Mouse (Mus musculus) embryonic fibroblast, embryonic 13.5 days (primary cell): Measurements from ENCODE around the gene Cebpz. TPM values are rescaled to one million over a fixed set of nuclear protein-coding genes. Genes with fewer than 3 reads are reported as not detected.

ENCODE experiments used
- H3K27ac ChIP-seq: 2 replicates; pipeline ENCODE4 v1.5.1; 2012; ENCODE audit warnings: low read length, control low read depth, inconsistent platforms; ENCODE audit not compliant: insufficient read depth
- H3K4me1 ChIP-seq: 2 replicates; pipeline ENCODE4 v1.6.1; 2011; ENCODE audit warnings: low read length; ENCODE audit not compliant: control insufficient read depth, insufficient read depth
- H3K4me3 ChIP-seq: 2 replicates; pipeline ENCODE4 v1.5.1; 2011; ENCODE audit warnings: mild to moderate bottlenecking, control low read depth, low read length; ENCODE audit not compliant: insufficient read depth
- CTCF ChIP-seq: IDR thresholded peaks from 2 replicates; pipeline ENCODE4 v1.5.1; 2011; ENCODE audit warnings: mild to moderate bottlenecking, control low read depth, low read length, moderate library complexity, borderline replicate concordance; ENCODE audit not compliant: insufficient read depth
- POLR2A ChIP-seq: IDR thresholded peaks from 2 replicates; pipeline ENCODE4 v1.6.1; 2011; ENCODE audit warnings: low read depth, mild to moderate bottlenecking, control low read depth, low read length, moderate library complexity
- polyA plus RNA-seq: library from polyadenylated mRNA; stranded (reverse); fragments of >200 nt; gene quantifications from 2 replicates; pipeline ENCODE4 v1.2.4, GENCODE M21; 2011; ENCODE audit warnings: low read depth; ENCODE audit not compliant: missing spikeins, insufficient read length

Gene Cebpz
- polyA plus RNA-seq, 1 experiment: 44.0 TPM

DNA sequence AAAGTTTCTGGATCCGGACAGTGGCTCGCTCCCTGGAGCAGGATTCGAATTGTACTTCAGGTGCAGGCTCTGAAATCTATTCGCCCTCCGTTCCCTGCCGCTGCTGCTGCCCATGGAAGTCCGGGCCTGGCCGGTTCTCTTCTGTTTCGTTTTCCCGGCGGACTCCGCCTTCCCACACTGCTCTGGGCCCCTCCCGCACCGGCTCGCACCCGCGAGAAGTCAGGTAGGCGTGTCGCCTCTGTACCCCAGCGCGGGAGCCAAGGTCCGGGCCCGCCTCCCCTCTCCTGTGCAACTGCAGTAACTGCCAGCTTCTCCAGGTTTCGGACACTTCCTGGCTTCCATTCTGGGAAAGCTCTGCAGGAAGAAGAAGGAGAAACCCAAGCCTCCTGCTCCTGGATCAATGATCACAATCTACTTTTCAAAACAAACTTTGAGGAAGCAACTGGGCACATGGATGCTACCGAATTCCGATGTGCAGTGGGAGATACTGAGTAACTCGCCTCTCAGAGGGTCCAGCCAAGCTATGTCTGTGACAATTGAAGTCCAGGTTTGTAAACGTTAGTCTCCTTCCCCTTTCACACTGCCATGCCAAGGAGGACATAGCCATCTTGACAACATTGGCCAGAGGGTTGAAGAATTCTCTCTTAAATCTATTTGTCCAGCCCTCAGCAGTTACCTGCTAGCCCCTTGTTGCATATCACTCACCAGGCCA lies 54.3 kb downstream of the Cebpz start, which contains the start of gene Eif2ak2:
Gene Eif2ak2, minus strand, starts transcription at position 173 of the 712 bp plus-strand sequence.
- TF ChIP-seq POLR2A: peak; percentile 82
- TF ChIP-seq CTCF: no peak
- Histone ChIP-seq H3K4me3 (peak within 1 kb of the TSS; percentile 92), H3K4me1 (no peaks in the 10 kb centered on the region), H3K27ac (peak within 1 kb of the TSS; percentile 84)

DNA sequence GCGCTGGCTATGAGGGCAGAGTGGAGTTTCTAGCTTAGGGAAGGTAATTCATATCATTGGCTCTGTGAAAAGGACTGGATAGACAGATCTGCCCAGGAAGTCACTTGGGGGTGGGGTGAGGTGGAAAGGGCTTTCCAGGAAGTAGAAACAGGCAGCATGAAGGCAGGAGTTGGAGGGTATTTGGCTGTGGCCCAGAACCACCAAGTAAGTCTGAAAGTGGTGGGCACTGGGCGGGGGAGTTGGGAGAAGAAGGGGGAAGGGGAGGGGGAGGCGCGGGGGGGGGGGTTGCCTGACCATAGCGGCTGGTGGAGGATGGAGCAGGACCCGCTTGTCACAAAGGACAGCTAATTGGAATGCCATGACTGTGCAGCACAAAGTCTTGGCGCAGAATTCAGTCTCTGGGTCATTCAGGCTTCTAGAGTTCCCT lies 55.0 kb downstream of the Cebpz start:
- Histone ChIP-seq H3K4me3 (peak overlapping the region; percentile 92), H3K27ac (peak overlapping the region; percentile 84), H3K4me1 (no peaks in the 10 kb centered on the region)
- TF ChIP-seq CTCF (no peak), POLR2A (no peak)

DNA sequence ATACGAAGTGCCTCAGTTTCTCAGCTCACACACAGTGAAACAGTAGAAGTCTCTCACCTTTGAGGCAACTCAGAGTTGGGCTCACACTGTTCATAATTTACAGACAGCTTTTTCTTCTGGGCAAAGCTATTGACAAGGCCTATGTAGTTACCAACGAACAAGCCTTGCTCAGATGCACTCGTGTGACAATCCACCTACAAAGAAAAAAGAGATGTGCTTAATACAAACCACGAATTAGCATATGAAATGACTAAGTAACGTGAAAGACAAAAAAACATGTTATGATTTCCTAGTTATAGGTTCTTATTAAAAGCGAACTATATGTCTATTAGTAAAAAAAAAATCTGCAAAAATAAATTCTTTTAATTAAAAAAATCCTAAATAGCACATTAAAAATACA lies 63.0 kb downstream of the Cebpz start:
- Histone ChIP-seq H3K27ac (no peak overlapping the region), H3K4me1 (no peaks in the 10 kb centered on the region), H3K4me3 (no peak overlapping the region)
- no peak for TF ChIP-seq CTCF
- no peak for TF ChIP-seq POLR2A

Other genes with a start within 250 kb of the Cebpz start
- 26.6 and 29.2 TPM in 2 replicates for gene Strn, start 199.9 kb downstream of the Cebpz start, polyA plus RNA-seq
- gene Heatr5b, start 101.7 kb downstream of the Cebpz start, polyA plus RNA-seq: 28.5 and 31.0 TPM in 2 replicates
- 34.6 and 43.3 TPM in 2 replicates for gene Gpatch11, start 101.5 kb downstream of the Cebpz start, polyA plus RNA-seq
- gene Eif2ak2, start 54.5 kb downstream of the Cebpz start, polyA plus RNA-seq: 43.8 and 51.7 TPM in 2 replicates
- gene Sult6b1, start 30.1 kb downstream of the Cebpz start, polyA plus RNA-seq: not detected in 2 replicates
- 26.3 and 30.8 TPM in 2 replicates for gene Cebpzos, start 20.6 kb downstream of the Cebpz start, polyA plus RNA-seq
- gene Ndufaf7, start 70 bp upstream of the Cebpz start, polyA plus RNA-seq: 40.1 and 44.1 TPM in 2 replicates
- 37.2 and 48.3 TPM in 2 replicates for gene Prkd3, start 83.8 kb upstream of the Cebpz start, polyA plus RNA-seq
- gene Qpct, start 114.8 kb upstream of the Cebpz start, polyA plus RNA-seq: 6.1 and 9.7 TPM in 2 replicates